Mouse (Mus musculus) bone marrow macrophage, adult 2 months (primary cell): Measurements from ENCODE around the gene Plpp3.

Experiments used
- CTCF ChIP-seq: IDR thresholded peaks from 2 replicates; pipeline ENCODE4 v1.5.1; 2012; ENCODE audit warnings: low read depth, mild to moderate bottlenecking, low read length, moderate library complexity
- POLR2A ChIP-seq: IDR thresholded peaks from 2 replicates; pipeline ENCODE4 v1.6.1; 2012; ENCODE audit warnings: mild to moderate bottlenecking, low read depth, low read length, borderline replicate concordance

GRCm38 (mm10) chr4:105223925-105224300 is 66.8 kb downstream of the Plpp3 start:
- TF ChIP-seq POLR2A (no peak), CTCF (no peak)
